Mouse (Mus musculus): Measurements from ENCODE around the gene Fam117a.

GRCm38 (mm10) chr11:95367011-95367735 lies 30.4 kb downstream of the Fam117a start:
- TF ChIP-seq POLR2A (IDR thresholded peaks at IDR 0.05; ENCODE audit: extremely low read depth, insufficient read depth, low read length), result no peak
- no peak for TF ChIP-seq CTCF (IDR thresholded peaks at IDR 0.05; ENCODE audit: low read depth, low read length)
